Mouse (Mus musculus): ENCODE data around the gene Lce1l.

DNA sequence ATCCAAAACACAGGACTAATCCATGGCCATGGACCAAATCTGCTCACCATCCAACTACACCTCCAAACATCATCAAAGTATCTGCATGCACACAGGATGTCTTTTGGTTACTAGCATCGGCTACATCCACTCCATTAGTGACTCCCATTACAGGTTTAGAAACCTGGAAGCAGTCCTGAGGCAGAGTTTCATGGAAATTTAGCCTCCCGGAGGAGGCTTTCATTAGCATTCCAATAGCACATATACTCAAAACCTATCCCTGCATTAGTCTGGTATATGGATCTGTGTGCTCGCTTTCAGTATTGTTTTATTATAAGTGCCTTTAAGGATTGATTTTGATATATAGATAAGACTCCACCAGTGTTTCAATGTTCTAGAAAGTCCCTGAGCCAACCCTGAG is 35.5 kb downstream of the Lce1l start:
- no peak for TF ChIP-seq CTCF (conservative IDR thresholded peaks at IDR 0.05; ENCODE audit: insufficient read depth, insufficient read length, low read depth, low read length)
- TF ChIP-seq POLR2A (IDR thresholded peaks at IDR 0.05; ENCODE audit: low read depth, low read length): no peak

All from kidney, adult 2 months (tissue).